Mouse (Mus musculus) embryo, embryonic 10 days (tissue): Measurements from ENCODE around the gene Fan1.

Experiments
- DNase-seq: peaks from one replicate; pipeline ENCODE4 v3.0.0-alpha.2; 2015; ENCODE audit warnings: low spot score

Fan1 gene

GRCm38 (mm10) chr7:64331309-64331708 lies 42.6 kb downstream of the Fan1 start:
- no peak for DNase-seq

- no peak for DNase-seq
Observed at GRCm38 (mm10) chr7:64327486-64327885, 46.4 kb downstream of the Fan1 start.

DNA sequence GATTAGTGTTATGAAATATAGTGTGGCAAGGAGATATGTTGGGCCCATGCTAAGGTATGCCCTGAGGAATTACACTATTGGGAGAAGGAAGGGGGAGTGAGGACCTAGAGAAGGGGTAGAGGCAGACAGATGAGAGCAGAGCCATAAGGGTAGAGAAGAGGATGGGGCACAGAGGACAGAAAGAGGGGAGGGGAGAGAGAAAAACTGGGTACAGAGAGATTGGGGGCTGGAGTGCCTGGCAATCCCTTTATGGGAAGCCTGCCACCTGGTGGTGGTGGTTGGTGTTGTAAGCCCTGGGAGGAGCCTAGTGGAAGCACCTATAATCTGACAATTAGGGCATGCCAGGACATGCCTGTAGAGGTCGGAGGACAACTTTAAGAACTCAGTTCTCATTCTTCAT lies 47.0 kb downstream of the Fan1 start:
- peak; percentile 83 for DNase-seq

DNA sequence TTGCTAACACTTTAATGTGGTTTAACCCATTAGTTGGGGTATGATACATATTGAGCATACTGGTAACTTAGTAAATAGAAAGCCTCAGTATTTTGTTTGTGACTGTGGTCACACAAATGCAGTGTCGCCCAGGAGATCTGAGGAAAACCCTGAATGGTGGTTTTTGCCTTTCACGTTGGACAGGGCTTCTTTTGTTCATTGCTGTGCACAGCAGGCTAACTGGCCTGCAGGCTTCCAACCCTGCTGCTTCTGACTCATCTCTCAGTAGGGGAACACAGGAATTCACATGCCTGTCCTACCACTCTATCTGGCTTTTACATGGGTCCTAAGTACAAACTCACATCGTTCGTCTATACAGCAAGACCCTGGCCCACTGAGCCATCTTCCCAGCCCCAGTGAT lies 52.2 kb downstream of the Fan1 start:
- DNase-seq: no peak

DNA sequence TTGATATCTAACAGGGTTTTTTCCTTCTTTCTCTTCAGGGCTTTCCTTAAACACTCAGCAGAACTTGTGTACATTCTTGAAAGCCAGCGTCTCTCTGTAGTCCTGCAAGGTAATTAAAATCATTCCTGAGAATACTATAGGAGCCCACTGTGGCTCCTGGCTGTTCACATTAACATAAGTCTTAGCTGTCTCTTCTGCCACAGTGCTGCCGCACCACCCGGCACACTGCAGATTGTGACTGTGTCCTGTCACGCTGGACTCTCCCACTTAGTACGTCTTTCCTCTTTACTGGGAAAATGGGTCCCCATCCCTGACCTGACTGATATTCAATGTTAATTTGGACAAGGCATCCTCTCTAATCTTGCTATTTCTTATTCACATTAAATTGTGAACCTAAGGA lies 52.8 kb downstream of the Fan1 start:
- DNase-seq: no peak

GRCm38 (mm10) chr7:64312811-64313210 lies 61.1 kb downstream of the Fan1 start:
- no peak for DNase-seq

DNA sequence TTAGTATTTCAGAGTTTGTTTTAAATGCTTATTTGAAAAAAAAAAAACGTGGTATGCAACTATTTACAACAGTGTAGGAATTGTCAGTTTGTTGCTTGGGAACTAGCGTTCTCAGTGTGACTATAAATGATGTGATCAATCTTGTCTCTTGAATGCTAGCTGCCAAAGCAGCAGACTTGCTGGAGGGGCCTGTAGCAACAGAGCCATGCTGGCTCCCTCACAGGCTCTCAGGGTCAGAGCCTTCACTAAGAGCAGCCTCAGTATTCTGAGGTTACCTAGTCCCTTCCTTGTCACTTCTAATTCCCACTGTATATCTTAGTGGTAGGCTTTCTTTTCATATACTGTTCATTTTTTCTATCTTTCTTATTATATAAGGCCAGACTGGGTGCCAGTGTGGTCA lies 63.1 kb downstream of the Fan1 start:
- no peak for DNase-seq

GRCm38 (mm10) chr7:64310241-64310640 lies 63.7 kb downstream of the Fan1 start:
- no peak for DNase-seq
